Mouse (Mus musculus): ENCODE measurements around the gene Lyg1.

DNA sequence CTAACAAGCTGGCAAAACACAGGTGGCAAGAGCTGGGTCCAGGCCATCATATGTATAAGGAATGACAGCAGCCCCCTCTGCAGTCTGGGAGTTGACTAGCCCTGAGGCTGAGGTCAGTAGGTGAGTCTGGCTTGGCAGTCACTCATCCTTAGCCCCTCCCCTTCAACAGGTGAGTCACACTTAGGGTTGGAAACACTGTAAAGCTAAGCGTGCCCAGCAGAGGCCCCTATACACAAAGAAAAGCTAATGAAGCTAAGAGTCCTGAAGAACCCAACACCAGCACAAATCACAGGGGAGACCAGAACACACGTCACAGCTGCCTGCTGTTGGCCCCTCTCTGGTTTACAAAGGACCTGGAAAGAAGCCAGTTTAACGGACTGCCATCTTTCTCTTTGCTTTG, 25.8 kb downstream of the Lyg1 start:
- TF ChIP-seq CTCF (conservative IDR thresholded peaks at IDR 0.05; ENCODE audit: low read length) (peak; percentile 29), NANOG (IDR thresholded peaks at IDR 0.05; ENCODE audit: borderline replicate concordance, low read length) (no peak)

All from E14TG2a.4 (cell line).